Mouse (Mus musculus) stomach, postnatal 0 days (tissue): Measurements from ENCODE around the gene Mroh2a.

ENCODE experiments used
- CTCF ChIP-seq: IDR thresholded peaks from 2 replicates; pipeline ENCODE4 v1.5.1; 2016; ENCODE audit warnings: antibody characterized with exemption, low read depth, mild to moderate bottlenecking, moderate library complexity
- EP300 ChIP-seq: optimal IDR thresholded peaks from 2 replicates; pipeline ENCODE3; 2016; ENCODE audit warnings: antibody characterized with exemption

DNA sequence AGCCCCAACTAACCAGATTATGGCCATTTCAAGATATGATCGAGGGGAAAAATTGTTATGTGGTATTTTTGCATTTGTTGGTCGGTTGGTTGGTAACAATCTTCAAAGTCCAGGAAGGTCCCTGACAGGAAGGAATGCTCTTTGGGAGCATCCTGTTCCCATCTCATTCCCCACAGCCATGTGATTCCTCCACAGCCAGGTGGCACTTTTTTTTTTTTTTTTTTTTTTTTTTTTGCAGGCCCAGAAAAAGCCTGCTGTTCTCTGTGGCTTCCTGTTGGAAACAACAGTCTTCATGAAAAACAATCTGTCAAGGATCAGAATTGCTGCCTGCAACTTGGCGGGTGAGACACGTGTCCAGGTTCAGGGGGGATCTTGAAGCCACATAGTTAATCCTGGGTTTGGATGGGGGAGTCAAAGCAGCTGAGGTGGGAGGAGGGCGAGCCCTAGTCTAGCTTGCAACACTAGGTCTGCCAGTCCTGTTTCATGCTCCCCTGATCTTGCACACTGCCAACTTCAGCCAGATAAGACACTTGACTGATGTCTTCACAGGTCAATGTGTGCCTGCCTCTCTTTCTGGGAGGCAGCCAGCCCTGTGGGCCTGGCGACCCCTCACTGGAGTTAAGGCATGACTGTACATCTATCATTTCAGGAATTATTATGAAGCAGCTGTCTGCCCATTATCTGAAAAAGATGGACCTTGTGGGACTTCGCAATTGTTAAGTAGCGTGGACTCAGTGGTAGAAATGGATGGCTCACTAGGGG lies 32.3 kb downstream of the Mroh2a start:
- no peak for TF ChIP-seq CTCF
- TF ChIP-seq EP300: no peak
